Mouse (Mus musculus): ENCODE data around the gene Kat14.

GRCm38 (mm10) chr2:144333138-144333842, 35.5 kb upstream of the Kat14 start:
- TF ChIP-seq POLR2A (IDR thresholded peaks at IDR 0.05; ENCODE audit: low read depth, low read length) (no peak), CTCF (IDR thresholded peaks at IDR 0.05; ENCODE audit: extremely low read depth, insufficient read depth, insufficient read length, insufficient replicate concordance) (no peak)

Data from spleen, adult 2 months (tissue).